Mouse (Mus musculus): ENCODE data around the gene Polr3e.
"Not testable (repeated sequence)": the region's sequence is repeated elsewhere in the genome, so short reads cannot be mapped to it uniquely, and the experiment has no call there.

The Polr3e gene

GRCm38 (mm10) chr7:120911268-120911667, 6.3 kb upstream of the Polr3e start:
- not testable (repeated sequence) for DNase-seq

- DNase-seq: no peak
Observed at GRCm38 (mm10) chr7:120913332-120913731, 4.2 kb upstream of the Polr3e start.

- DNase-seq: no peak
Observed at GRCm38 (mm10) chr7:120916262-120916875, 1.2 kb upstream of the Polr3e start.

GRCm38 (mm10) chr7:120917279-120917591, 309 bp upstream of the Polr3e start:
- no peak for DNase-seq

GRCm38 (mm10) chr7:120918526-120918962, 1.0 kb downstream of the Polr3e start:
- DNase-seq: peak in 1 of 2 experiments; percentile 39

DNA sequence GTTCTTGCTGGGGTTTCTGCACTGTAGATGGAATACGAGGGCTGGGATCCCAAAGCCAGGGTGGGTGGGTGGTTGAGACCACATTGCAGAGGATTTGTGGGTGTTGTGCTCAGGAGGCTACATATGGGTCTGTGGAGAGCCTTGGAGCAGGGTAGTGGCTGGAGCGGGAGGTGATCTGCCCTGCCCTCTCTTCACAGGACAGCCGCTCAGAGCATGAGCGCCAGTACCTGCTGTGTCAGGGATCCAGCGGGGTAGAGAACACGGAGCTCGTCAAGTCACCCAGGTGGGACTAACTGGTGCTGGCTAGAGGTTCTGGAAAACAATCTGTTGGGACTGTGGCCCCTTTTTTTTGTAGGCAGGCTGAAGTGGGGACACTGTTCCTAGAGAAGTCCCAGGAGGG, 15.6 kb downstream of the Polr3e start:
- DNase-seq: no peak

- no peak for DNase-seq
Observed at GRCm38 (mm10) chr7:120933680-120934195, 16.2 kb downstream of the Polr3e start.

- peak; percentile 57 to 69 for DNase-seq
Observed at GRCm38 (mm10) chr7:120934716-120935115, 17.2 kb downstream of the Polr3e start.

GRCm38 (mm10) chr7:120936522-120936921, 19.0 kb downstream of the Polr3e start:
- no peak for DNase-seq

DNA sequence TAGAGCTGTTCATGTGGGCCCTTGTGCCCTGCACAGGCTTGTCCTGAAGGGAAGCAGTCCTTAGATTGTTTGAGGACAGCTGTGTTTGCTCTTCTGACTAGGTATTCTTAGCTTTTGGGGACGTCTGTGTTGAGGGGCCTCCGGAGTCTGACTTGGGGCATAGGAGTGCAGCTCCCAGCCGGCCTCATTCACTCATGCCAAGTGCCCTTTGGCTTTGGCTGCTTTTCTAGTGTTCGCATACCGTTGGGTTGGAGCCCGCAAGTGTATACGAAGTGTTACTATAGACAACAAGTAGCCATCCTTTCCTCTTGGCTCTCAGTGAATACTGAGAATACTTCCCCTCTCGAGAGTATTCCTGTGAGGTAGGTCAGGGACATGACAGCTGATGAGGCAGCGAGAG, 20.7 kb downstream of the Polr3e start:
- no peak for DNase-seq

DNA sequence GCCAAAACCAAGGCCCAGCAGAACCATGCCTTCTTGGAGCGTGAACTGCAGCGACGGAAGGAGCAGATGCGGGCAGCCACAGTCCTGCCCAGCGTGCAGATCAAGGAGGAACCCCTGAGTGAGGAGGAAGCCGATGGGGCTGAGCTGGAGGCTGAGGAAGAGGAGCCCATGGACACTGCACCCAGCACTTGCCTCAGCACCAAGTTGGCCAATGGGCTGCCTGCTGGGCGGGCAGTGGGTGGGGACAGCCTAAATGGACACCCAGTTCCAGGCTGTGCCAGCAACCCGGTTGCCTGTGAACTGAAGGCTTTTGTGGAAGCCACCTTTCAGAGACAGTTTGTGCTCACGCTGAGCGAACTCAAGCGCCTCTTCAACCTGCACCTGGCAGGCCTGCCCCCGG, 22.8 kb downstream of the Polr3e start:
- peak in 1 of 2 experiments; percentile 37 for DNase-seq

DNA sequence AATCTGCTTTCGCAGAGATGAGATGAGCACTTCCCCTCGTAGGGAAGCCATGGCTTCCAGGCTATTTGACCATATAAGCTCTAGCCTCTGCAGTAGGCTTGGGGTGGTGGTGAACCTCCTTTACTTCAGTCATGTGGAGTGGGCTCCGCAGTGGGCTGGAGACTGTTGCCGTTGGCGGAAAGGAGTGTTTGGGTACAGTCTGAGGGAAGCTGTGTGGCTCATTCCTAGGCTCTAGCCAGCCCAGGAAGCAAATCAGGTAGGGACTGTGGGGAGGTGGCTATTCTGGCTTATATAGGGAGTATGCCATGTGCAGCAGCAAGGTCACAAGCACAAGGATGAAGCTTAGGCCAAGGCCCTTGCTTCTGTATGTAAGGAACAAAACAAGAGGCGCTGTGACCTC, 23.7 kb downstream of the Polr3e start:
- no peak for DNase-seq

GRCm38 (mm10) chr7:120942506-120942905, 25.0 kb downstream of the Polr3e start:
- no peak for DNase-seq

- no peak for DNase-seq
Observed at GRCm38 (mm10) chr7:120943936-120944509, 26.5 kb downstream of the Polr3e start.

GRCm38 (mm10) chr7:120953591-120953990, 36.0 kb downstream of the Polr3e start:
- not testable (repeated sequence) for DNase-seq

- DNase-seq: no peak
Observed at GRCm38 (mm10) chr7:120960116-120960515, 42.6 kb downstream of the Polr3e start.

- DNase-seq: peak; percentile 46 to 53
Observed at GRCm38 (mm10) chr7:120960601-120961000, 43.1 kb downstream of the Polr3e start.

DNA sequence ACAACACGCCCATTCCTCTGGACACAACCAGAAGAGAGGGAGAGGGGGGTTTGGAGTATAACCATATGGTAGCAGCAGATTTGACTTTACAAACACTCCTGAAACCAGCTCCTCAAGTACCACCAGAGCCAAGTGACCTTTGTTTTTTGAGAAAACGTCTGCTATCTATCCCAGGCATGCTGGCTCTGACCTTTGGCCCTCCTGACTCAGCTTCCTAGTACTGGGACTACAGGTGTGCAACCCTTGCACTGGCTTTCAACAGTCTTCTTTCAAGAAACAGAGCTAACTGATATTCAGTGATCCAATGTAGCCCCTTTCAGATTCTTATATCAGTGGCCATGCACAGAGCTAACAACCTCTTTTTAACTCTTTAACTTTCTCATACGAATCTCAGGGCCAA, 44.3 kb downstream of the Polr3e start:
- peak in 1 of 2 experiments; percentile 34 for DNase-seq

GRCm38 (mm10) chr7:120963126-120963525, 45.6 kb downstream of the Polr3e start:
- DNase-seq: no peak

GRCm38 (mm10) chr7:120969221-120969620, 51.7 kb downstream of the Polr3e start:
- DNase-seq: no peak

- no peak for DNase-seq
Observed at GRCm38 (mm10) chr7:120970112-120970511, 52.6 kb downstream of the Polr3e start.

DNA sequence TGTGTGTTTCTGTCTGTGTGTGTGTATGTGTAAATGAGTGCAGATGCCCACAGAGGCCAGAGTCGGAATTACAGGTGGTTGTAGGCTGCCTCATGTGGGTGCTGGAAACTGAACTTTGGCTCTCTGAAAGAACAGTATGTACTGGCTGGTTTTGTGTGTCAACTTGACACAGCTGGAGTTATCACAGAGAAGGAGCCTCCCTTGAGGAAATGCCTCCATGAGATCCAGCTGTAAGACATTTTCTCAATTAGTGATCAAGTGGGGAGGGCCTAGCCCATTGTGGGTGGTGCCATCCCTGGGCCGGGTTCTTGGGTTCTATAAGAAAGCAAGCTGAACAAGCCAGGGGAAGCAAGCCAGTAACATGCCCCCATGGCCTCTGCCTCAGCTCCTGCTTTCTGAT, 54.9 kb downstream of the Polr3e start:
- DNase-seq: not testable (repeated sequence)

DNA sequence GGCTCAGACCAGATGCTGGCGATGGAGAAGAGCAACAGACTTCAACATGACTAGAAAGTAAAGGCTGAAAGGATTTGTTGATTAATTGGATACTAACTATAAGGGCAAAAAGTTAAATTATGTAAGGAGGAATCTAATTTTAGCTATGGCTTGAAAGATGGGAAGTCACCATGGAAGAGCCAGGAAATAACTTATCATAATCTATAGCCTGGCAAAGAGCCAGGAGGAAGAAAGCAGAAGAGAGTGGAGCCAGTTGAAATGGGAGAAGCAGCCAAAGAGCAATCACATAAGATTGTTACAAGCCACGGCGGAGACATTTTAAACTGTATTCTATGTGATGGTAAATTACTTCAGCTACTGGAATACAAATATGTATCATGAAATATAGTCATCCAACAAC, 56.5 kb downstream of the Polr3e start:
- DNase-seq: no peak

DNA sequence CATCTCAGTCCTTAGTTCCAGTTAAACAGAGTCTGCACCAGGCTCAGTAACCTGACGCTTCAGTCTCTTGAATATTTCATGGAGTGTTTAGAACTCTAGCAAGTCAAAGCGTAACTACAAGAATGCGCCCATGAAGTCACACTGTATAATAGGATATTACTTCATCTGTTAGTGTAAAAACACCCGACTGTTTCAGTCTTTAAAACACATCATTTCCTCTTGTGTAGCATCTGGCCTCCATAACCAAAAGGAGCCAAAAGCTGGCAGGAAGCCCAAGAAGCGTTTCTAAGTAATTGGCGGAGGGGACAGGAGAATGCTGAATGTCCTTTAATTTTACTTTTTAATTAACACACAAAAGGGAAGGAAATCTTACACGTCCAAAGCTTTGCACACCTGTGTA, 59.5 kb downstream of the Polr3e start:
- peak; percentile 40 to 53 for DNase-seq

GRCm38 (mm10) chr7:120980041-120980440, 62.5 kb downstream of the Polr3e start:
- no peak for DNase-seq
